Mouse (Mus musculus): ENCODE measurements around the gene Gulp1.

The Gulp1 gene

DNA sequence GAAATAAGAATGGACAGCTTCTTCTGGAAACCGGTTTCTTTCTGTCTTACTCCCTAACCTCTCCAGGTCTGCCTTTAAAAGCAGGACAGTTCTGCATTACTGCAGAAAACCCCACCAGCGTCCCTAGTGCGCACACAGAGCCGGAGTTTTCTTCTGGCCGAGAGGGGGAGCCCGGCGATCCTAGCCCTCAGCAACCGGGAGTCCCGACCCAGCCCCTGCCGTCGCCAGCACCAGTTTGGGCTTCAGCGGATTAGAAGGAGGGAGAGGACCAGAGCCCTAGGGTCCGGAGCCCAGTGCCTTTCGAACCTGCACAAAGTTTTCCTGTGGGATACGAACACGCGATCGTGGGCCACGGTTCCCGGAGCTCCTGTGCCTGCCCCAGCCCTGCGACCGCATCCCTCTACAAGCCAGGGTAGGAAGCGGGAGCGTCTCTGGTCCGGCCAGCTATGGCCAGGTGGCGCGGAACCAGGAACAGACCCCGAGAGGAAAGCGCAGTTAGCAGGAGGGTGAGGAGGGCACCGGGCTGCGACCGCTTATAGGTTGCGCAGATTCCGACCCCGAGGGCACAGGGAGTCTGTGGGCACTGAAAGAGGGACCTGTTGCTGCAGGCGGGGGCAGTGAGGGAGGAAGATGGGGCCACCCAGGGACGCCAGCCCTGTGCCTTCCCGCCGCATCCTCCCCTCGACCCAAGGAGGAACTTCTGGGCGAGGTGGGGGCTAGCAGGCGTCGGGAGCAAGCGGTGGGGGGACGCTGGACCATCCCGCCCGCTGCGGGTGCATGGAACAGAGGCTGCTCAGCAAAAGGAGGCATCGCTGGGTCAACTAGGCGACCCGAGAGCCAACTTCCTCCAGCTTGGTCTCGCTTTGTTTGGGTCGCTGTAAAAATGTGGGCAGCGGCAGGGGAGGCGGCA, at the start of gene Gulp1:
Gene Gulp1, plus strand, starts transcription at position 51 of the 910 bp plus-strand sequence.
- peak; percentile 56 for DNase-seq

GRCm38 (mm10) chr1:44550261-44550660, 1.1 kb upstream of the Gulp1 start:
- DNase-seq: no peak

- DNase-seq: peak; percentile 19
These were observed 1.1 kb downstream of the Gulp1 start for GRCm38 (mm10) chr1:44552371-44552841.

GRCm38 (mm10) chr1:44553166-44553898, 2.0 kb downstream of the Gulp1 start:
- peak; percentile 5 for DNase-seq

- DNase-seq: no peak
These were observed 16.1 kb downstream of the Gulp1 start for GRCm38 (mm10) chr1:44567431-44567830.

GRCm38 (mm10) chr1:44568296-44568695, 17.0 kb downstream of the Gulp1 start:
- DNase-seq: no peak

DNA sequence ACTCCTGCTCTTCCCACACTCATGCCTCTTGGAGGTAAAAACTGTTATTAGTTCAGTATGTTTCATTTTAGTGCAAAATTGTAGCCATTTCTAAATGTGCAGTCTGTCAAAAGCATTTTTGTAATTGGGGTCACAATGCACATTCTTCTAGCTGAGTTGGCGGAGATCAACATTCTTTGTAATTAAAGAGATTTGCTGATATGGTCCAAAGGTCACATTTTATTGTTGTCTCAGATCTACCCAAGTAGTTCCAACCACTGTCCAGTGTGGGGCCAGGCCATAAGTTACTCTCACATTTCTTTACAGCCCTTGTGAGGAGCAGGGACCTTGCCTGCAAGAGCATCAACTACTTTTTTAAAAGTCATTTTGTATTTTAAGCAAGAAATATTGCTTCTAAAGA, 24.7 kb downstream of the Gulp1 start:
- no peak for DNase-seq

DNA sequence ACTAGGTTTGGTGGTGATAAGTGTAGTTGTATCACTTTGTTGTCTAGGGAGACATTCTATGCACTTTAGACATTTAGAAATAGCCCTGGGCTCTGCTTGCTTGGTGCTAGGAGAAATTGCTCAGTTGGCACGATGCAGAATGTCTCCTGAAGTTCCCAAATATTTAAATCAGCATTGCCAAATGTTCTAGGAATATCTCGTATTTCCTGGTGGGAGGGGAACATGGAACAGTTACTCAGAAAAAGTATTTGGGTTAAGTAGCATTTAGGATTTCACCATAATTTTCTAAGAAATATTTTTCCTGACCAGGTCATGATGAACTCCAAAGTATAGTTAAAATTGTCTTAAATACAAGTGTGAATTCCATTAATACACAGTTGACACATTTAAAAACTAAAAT, 25.3 kb downstream of the Gulp1 start:
- no peak for DNase-seq

- no peak for DNase-seq
These were observed 29.1 kb downstream of the Gulp1 start for GRCm38 (mm10) chr1:44580390-44580789.

GRCm38 (mm10) chr1:44584886-44585385, 33.6 kb downstream of the Gulp1 start:
- DNase-seq: peak; percentile 55

GRCm38 (mm10) chr1:44591742-44592141, 40.4 kb downstream of the Gulp1 start:
- peak; percentile 3 for DNase-seq

GRCm38 (mm10) chr1:44593109-44593508, 41.8 kb downstream of the Gulp1 start:
- DNase-seq: no peak

DNA sequence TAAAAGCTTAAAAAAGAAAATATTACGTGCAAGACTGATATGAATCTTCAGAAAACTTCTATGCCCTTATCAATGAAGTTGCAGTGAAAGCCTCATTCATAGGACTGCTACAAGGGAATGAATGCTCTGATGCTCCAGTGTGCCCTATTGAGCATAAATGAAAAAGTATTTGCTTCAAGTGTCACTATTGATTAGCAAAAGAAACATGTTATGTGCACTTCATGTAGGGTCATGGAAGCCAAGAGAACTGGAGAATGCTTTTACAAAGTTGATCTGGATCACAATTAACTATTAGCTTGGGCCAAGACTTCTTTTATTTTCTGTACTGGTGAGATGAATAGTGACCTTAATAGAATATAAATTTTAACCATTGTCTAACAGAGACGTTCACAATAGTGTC, 47.0 kb downstream of the Gulp1 start:
- DNase-seq: no peak

- DNase-seq: no peak
These were observed 62.2 kb downstream of the Gulp1 start for GRCm38 (mm10) chr1:44613294-44614041.

DNA sequence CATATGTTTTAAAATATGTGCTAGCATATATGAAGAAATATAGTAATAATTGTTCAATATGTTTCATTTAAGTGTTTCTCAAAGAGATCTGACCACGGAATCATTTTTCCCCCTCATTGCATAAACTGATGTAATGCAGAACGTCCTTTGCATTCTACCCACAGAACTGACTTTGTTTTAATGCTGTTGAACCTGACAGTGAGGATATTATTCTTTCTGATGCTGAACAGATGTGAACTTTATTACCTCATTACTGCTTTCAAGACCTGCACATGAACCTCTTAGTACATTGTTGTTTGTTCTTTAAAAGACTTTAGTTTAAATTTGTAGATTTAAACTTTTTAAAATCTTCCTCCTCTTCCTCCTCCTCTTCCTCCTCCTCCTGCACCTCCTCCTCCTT, 67.4 kb downstream of the Gulp1 start:
- DNase-seq: no peak

DNA sequence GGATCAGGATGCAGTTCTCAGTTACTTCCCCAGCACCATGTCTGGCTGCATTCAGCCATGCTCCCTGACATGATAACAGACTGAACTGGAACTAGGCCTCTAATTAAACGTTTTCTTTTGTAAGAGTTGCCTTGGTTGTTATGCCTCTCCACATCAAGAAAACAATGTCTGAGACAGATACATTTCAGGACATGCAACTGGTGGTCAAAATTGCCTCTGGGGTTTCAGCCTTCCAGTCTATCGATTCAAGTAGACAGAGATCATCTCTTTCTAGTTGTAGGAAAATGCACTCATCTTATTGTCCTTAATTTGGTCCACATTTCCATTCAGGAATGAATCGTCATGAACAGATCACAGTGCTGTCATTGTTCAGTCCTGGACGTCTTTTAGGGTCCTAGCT, 83.2 kb downstream of the Gulp1 start:
- DNase-seq: no peak

DNA sequence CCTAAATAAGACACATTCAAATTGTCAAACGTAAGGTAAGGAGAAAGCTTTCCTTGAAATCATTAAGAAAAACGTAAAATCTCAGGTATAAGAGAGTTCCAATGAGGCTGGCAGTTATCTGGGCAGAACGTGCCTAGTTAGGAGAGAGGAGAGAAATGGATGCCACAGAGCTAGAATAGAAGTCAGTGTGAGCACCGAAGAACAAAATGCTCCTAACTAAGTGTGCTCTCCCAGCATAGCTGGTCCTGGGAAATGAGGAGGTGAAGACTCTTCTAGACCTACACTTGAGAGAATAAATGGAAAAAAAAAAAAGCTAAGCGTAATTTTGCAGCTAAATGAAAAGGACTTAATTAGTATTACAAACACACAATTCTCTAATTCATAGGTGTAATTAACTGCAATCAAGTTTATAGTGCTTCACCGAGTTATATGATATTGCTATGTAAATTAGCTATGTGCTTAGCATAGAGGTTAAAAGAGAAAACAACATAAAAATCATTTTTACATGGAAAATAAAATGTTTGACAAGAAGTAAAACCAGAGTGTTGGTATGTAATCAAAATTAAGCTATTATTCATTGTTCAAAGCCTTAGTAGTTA, 94.5 kb downstream of the Gulp1 start:
- no peak for DNase-seq

GRCm38 (mm10) chr1:44678974-44679373, 127.7 kb downstream of the Gulp1 start:
- DNase-seq: no peak

DNA sequence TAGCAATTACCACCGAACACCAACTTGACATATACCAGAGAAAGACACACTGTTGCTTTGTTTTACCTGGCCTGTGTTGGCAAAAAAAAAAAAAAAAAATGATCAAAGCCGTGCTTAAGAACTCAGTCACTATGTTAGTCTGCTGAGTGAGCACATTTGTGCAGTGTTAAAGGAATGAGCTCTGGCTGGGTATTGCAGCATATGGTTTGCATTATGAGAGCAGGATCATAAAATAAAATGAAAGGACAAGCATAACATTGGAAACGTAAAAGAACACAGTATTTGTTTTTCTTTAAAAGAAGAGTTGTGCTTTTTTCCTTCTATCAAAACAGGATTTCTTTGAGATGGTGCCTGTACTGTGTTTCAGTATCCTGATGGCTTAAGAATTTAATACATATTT, 128.1 kb downstream of the Gulp1 start:
- no peak for DNase-seq

- DNase-seq: no peak
These were observed 131.2 kb downstream of the Gulp1 start for GRCm38 (mm10) chr1:44682556-44682955.

GRCm38 (mm10) chr1:44683723-44684122, 132.4 kb downstream of the Gulp1 start:
- no peak for DNase-seq

GRCm38 (mm10) chr1:44720785-44721410, 169.6 kb downstream of the Gulp1 start:
- DNase-seq: no peak

All from liver (tissue).